ENCODE assay signal across 8 mouse cellular contexts in the genomic region with DNA sequence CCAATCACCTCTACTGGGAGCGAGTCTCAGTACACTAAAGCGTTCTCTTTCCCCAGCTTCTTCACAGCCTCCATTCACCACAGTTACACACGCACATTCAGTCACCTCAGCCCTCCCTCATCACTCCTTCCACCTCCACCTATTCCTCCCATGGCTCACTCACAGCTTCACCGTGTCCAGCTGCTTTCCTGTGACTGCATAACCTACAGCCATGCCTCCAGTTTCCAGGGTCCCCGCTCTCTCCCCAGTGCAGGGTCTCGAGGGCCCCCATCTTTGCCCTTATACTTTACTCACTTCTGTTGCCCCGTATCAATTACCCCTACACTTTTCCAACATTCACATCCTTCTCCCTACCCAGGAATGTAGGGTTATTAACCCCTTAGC. TPM values are rescaled to one million over a fixed set of nuclear protein-coding genes. Genes with fewer than 3 reads are reported as not detected.
DNase-seq lines count a peak whose midpoint lies in the region; ATAC-seq lines count a peak whose summit lies in the region.

No protein-coding gene starts in this region.

- ATAC-seq in kidney, embryonic 16.5 days (ENCODE audit: low FRiP score, low TSS enrichment), result peak; percentile 28; the same call in 1 of the 2 replicates
- no peak for ATAC-seq in embryonic facial prominence, embryonic 13.5 days (ENCODE audit: insufficient number of reproducible peaks, insufficient read depth, low FRiP score, low TSS enrichment, low read depth)
- ATAC-seq in intestine, embryonic 15.5 days, result no peak

- H3K27ac ChIP-seq in kidney, embryonic 16.5 days (ENCODE audit: low read length), result peak overlapping the region; percentile 39; the same call in 1 of the 2 replicates
- H3K27ac ChIP-seq in embryonic facial prominence, embryonic 13.5 days, result peak overlapping the region; percentile 33; the same call in 1 of the 2 replicates
- no peak overlapping the region for H3K27ac ChIP-seq in intestine, embryonic 15.5 days

- DNase-seq in kidney, postnatal 25 days, result no peak
- DNase-seq in naive thymus-derived CD4-positive, alpha-beta T cell, adult 2 months (ENCODE audit: low read depth), result peak; percentile 28
- no peak for DNase-seq in cerebellum, adult 9-10 months
- DNase-seq in spleen, adult 12 weeks (ENCODE audit: low spot score), result no peak
- DNase-seq in cerebellum, postnatal 10 days, result no peak

- H3K27me3 ChIP-seq in kidney, embryonic 16.5 days (ENCODE audit: insufficient read depth, low read length), result peaks cover 22% of the 10 kb centered on the region
- peaks cover 31% of the 10 kb centered on the region for H3K27me3 ChIP-seq in embryonic facial prominence, embryonic 13.5 days
- peaks cover 20% of the 10 kb centered on the region for H3K27me3 ChIP-seq in intestine, embryonic 15.5 days (replicated peaks)

- no peaks in the 10 kb centered on the region for H3K9me3 ChIP-seq in kidney, embryonic 16.5 days (ENCODE audit: low read length)
- no peaks in the 10 kb centered on the region for H3K9me3 ChIP-seq in embryonic facial prominence, embryonic 13.5 days
- H3K9me3 ChIP-seq in intestine, embryonic 15.5 days, result no peaks in the 10 kb centered on the region

- peaks cover 13% of the 10 kb centered on the region for H3K4me1 ChIP-seq in kidney, embryonic 16.5 days (ENCODE audit: insufficient read depth, low read length)
- peaks cover 13% of the 10 kb centered on the region for H3K4me1 ChIP-seq in embryonic facial prominence, embryonic 13.5 days
- peaks cover 9% of the 10 kb centered on the region; the same call in 1 of the 2 replicates for H3K4me1 ChIP-seq in intestine, embryonic 15.5 days (replicated peaks)

- peak overlapping the region; percentile 92 for H3K9ac ChIP-seq in kidney, embryonic 16.5 days (replicated peaks; ENCODE audit: low read length)
- peak overlapping the region; percentile 85 for H3K9ac ChIP-seq in embryonic facial prominence, embryonic 13.5 days
- H3K9ac ChIP-seq in intestine, embryonic 15.5 days, result 0 out of 2 replicates have a peak overlapping the region, but pooled peaks have one; percentile 28

- peak overlapping the region; percentile 68 for H3K4me3 ChIP-seq in kidney, embryonic 16.5 days (ENCODE audit: low read length)
- H3K4me3 ChIP-seq in embryonic facial prominence, embryonic 13.5 days, result peak overlapping the region; percentile 73
- H3K4me3 ChIP-seq in intestine, embryonic 15.5 days (replicated peaks), result peak overlapping the region; percentile 73

- peak overlapping the region; percentile 99 for H3K4me2 ChIP-seq in kidney, embryonic 16.5 days (replicated peaks; ENCODE audit: low read depth, low read length)
- H3K4me2 ChIP-seq in embryonic facial prominence, embryonic 13.5 days, result peak overlapping the region; percentile 99
- H3K4me2 ChIP-seq in intestine, embryonic 15.5 days (replicated peaks), result peak overlapping the region; percentile 96

- H3K36me3 ChIP-seq in kidney, embryonic 16.5 days (ENCODE audit: insufficient read depth, low read length), result peaks cover 3% of the 10 kb centered on the region; the same call in 1 of the 2 replicates
- peaks cover 27% of the 10 kb centered on the region for H3K36me3 ChIP-seq in embryonic facial prominence, embryonic 13.5 days
- 0 out of 2 replicates have a peak, but pooled peaks cover 7% of the 10 kb centered on the region for H3K36me3 ChIP-seq in intestine, embryonic 15.5 days

- 18% methylated on average over 7 of the region's 7 CpGs for WGBS in kidney, embryonic 16.5 days
- 27% methylated on average over 7 of the region's 7 CpGs for WGBS in embryonic facial prominence, embryonic 13.5 days
- WGBS in intestine, embryonic 15.5 days, result 36% methylated on average over 7 of the region's 7 CpGs

RNA-seq across cellular contexts. Expression of gene Wiz, which starts 1.3 kb away (rescaled TPM):
- 22.0 and 23.8 TPM in 2 replicates for polyA plus RNA-seq in kidney, embryonic 16.5 days (2015; fragmentation: Nextera tagmentation; extraction: Ambion mirVana)
- 25.3 and 28.7 TPM in 2 replicates for polyA plus RNA-seq in embryonic facial prominence, embryonic 13.5 days (2015; fragmentation: Nextera tagmentation; extraction: Ambion mirVana)
- polyA plus RNA-seq in intestine, embryonic 15.5 days (2015; fragmentation: Nextera tagmentation; extraction: Ambion mirVana), result 24.6 and 24.7 TPM in 2 replicates

RNA-seq across cellular contexts. Expression of gene Rasal3, which starts 15.4 kb away (rescaled TPM):
- 0.63 and 0.97 TPM in 2 replicates for polyA plus RNA-seq in kidney, embryonic 16.5 days (2015; fragmentation: Nextera tagmentation; extraction: Ambion mirVana)
- 1.2 and 1.5 TPM in 2 replicates for polyA plus RNA-seq in embryonic facial prominence, embryonic 13.5 days (2015; fragmentation: Nextera tagmentation; extraction: Ambion mirVana)
- polyA plus RNA-seq in intestine, embryonic 15.5 days (2015; fragmentation: Nextera tagmentation; extraction: Ambion mirVana), result 1.7 and 1.8 TPM in 2 replicates

RNA-seq across cellular contexts. Expression of gene Pglyrp2, which starts 36.0 kb away (rescaled TPM):
- polyA plus RNA-seq in kidney, embryonic 16.5 days (2015; fragmentation: Nextera tagmentation; extraction: Ambion mirVana), result 0.12 TPM in 1 of 2 replicates, not detected in the other
- polyA plus RNA-seq in embryonic facial prominence, embryonic 13.5 days (2015; fragmentation: Nextera tagmentation; extraction: Ambion mirVana), result 0.08 and 0.15 TPM in 2 replicates
- 0.28 and 0.40 TPM in 2 replicates for polyA plus RNA-seq in intestine, embryonic 15.5 days (2015; fragmentation: Nextera tagmentation; extraction: Ambion mirVana)

RNA-seq across cellular contexts. Expression of gene Akap8l, which starts 37.6 kb away (rescaled TPM):
- polyA plus RNA-seq in kidney, embryonic 16.5 days (2015; fragmentation: Nextera tagmentation; extraction: Ambion mirVana), result 124 and 130 TPM in 2 replicates
- polyA plus RNA-seq in embryonic facial prominence, embryonic 13.5 days (2015; fragmentation: Nextera tagmentation; extraction: Ambion mirVana), result 110 and 113 TPM in 2 replicates
- polyA plus RNA-seq in intestine, embryonic 15.5 days (2015; fragmentation: Nextera tagmentation; extraction: Ambion mirVana), result 62.6 and 72.3 TPM in 2 replicates

Comparison
In these comparisons a context has a peak if more than half of its experiments do, and no peak if none do; other contexts are left out.
1. H3K9ac ChIP-seq: peak in every context shown above with its lines; median percentile 92 in kidney, embryonic 16.5 days; 85 in embryonic facial prominence, embryonic 13.5 days; 28 in intestine, embryonic 15.5 days.